Mouse (Mus musculus) v-Abl transformed pro-B cells (cell line): Measurements from ENCODE around the gene Ergic1.

Source experiments
- in situ Hi-C, 2 experiments: fragments of 400-800 bp; cut with MboI; formaldehyde crosslinking; loops; one replicate each; pipeline ENCODE4 v1.15.1; 2025; ENCODE audit not compliant: unreplicated experiment in 2 of 2

Ergic1 gene

GRCm38 (mm10) chr17:26620786-26621766 lies 59.8 kb downstream of the Ergic1 start:
- in situ Hi-C loops = no loop called here

DNA sequence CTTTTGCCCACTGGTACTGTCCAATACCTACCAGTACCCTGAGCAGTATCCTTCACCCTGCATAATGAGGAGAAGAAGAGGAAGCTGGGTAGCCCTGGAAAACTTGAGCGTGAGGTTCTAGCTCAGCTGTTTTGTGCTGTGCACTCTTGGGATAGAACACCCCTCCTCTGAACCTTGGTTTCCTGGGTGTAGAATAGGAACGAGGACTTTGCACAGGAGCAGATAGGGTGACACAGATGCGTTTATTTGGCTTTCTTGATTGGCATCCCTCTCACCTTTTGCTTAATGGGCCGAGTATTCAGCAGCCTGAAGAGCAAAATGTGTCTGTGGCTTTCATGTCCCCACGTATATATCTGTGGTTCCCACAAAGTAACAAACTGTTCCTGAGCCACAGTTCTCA lies 60.6 kb downstream of the Ergic1 start:
- in situ Hi-C loops = no loop called here

DNA sequence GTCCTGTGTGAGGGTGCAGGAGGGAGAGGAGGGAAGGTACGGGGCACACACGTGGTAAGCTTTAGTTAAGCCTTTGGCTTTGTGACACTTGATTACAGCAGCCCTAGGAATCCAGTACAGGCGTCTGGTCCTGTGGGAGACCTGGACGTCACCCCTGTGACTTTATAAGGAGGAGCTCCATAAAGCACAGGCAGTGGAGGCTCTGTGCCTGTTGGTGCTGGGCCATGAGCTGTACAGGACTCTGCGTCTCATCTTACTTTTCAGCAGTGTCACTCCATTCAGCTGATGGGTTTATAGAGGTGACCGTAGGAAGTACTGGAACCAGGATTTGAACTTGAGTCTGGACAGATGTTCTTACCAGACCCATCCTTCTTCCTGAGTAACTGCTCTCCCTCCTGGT lies 62.7 kb downstream of the Ergic1 start:
- in situ Hi-C loops = no loop called here

- in situ Hi-C loops = loop anchor here (25.0 kb wide), 1 partner anchor 338 kb away; no protein-coding TSS in a partner anchor
Measured at GRCm38 (mm10) chr17:26624999-26625398, 63.7 kb downstream of the Ergic1 start.

DNA sequence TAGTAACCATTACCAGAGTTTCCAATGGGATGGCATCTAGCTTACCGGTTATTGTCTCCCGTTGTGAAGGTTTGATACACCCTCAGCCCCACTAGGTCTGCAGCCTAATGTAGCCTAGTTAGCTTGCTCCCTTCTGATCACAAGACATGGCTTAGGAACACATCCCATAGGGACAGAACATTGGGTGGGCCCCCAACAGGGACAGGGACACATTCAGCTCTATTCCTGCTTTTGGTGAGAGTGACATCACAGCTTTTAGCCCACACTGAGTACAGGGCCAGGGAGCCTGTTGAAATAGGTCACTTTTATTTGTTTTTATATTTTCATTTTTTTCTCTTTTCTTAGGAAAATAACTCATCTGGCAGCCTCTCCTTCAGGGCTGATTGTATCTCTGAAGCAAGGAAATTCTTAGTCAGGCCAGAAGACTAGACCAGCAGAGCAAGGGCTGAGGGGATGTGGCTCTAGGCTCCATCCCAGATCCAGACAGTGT lies 64.3 kb downstream of the Ergic1 start:
- in situ Hi-C loops = loop anchor here (25.0 kb wide), 1 partner anchor 338 kb away; no protein-coding TSS in a partner anchor

DNA sequence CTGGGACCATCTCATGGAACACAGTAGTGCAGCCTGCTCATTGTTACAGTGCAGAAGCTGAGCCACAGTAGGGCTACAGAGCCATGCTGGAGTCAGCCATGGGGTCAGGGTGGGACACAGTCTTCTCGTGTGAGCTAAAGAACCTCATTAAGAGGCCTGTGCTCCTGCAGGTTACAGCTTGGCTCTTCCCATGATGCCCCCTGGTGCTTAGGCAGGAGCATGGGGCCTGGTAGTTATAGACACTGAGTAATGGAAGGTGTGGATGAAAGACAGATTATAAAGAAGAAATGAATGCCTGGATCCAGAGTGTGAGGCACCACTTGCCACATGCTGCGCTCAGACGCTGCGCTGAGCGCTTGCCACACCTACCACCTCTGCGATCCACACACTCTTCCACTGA lies 67.2 kb downstream of the Ergic1 start:
- in situ Hi-C loops = loop anchor here (25.0 kb wide), 1 partner anchor 341 kb away; no protein-coding TSS in a partner anchor

DNA sequence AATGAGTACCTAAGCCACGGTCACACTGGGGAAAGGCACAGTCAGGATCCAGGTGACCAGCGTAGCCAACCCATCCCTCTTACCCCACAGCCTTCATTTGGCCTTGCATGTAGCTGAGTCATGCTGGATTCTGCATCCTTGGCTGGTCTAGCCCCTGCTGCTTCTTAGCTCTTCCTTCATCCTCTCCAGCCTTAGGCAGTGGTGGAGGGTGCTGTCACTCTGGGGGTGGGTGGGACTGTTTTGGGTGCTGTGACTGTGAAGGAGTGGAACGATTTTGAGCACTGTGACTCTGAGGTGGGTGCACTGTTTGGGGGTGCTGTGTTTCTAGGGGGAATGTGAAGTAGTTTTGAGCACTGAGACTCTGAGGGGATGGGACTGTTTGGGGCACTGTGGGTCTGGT lies 67.6 kb downstream of the Ergic1 start:
- in situ Hi-C loops = loop anchor here (25.0 kb wide), 1 partner anchor 342 kb away; no protein-coding TSS in a partner anchor

- in situ Hi-C loops = loop anchor here (25.0 kb wide), 1 partner anchor 345 kb away; no protein-coding TSS in a partner anchor
Measured at GRCm38 (mm10) chr17:26631811-26632327, 70.6 kb downstream of the Ergic1 start.

GRCm38 (mm10) chr17:26633186-26633585 lies 71.9 kb downstream of the Ergic1 start:
- in situ Hi-C loops = loop anchor here (25.0 kb wide), 1 partner anchor 346 kb away; no protein-coding TSS in a partner anchor

DNA sequence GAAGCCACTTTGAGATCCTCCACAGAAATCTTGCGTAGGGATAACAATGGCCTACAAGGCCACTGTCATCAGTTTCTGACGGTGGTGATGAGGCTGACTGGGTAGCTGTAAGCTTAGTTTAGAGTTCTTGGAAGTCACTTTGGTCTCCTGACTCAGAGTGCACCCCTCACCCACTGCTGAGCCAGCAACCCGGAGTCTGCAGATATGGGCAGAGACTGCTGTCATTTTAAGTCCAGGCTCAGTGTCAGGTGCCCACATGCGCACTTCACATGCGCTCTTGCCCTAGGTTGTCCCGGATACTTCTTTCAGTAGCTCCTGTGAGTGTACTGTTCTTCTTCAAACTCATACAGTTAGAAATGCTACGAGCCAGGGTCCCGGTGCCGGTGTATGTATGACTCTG lies 72.6 kb downstream of the Ergic1 start:
- in situ Hi-C loops = loop anchor here (25.0 kb wide), 1 partner anchor 347 kb away; no protein-coding TSS in a partner anchor

DNA sequence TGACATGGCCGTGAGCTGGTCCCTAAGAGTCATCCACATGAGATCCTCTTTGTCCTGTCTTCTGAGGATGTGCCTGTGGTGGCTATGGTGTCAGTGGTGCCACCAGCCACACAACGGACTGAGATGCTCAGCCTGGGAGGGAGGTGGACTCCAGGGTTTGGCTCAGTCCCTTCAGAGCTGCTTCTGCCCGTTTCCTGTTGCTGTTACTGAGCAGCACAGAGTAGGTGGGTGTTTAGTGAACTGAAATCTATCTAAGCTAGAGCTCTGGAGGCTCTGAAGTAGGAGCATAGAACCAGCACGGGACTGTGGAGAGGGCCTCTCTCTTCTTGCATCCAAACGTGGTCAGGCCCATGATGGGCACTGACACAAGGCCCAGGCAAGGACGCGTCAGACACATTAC lies 73.2 kb downstream of the Ergic1 start:
- in situ Hi-C loops = loop anchor here (25.0 kb wide), 1 partner anchor 347 kb away; no protein-coding TSS in a partner anchor

DNA sequence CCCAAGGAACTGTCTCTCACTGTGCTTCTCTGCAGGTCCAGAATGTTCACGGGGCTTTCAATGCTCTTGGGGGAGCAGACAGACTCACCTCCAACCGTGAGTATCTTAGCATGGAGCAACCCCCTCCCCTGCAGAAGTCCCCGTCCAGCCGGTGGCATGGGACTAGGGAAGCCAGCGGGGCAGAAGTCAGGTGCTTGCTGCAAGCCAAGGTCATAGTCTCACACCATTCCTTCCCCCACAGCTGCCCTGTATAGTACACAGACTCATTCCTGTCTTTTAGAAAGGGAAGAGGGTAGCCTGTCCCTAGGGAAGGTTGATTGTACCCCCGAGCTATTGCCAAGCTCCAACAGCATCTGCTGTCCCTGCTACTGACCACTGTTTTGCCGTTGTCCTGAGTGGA lies 74.7 kb downstream of the Ergic1 start:
- in situ Hi-C loops = loop anchor here (5.0 to 25.0 kb wide), 3 partner anchors 129 to 349 kb away; no protein-coding TSS in a partner anchor

DNA sequence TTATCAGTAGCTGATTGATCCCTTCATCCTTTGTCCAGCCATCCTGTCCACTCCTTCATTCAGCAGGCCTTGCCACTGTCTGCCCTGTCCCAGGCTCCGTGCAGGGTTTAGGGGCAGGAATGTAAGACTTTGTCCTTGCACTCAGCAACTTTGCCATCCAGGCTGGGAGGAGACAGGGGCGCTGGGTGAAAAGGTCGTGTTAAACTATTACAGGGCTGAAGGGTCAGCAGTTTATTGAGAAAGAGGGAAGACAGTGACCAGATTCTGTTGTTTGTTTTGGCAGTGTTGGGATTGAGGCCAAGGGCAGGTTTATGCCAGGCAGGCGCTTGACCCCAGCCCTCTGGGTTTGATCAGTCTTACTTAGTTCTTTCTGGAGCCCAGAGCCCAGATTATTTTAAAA lies 76.6 kb downstream of the Ergic1 start:
- in situ Hi-C loops = loop anchor here (5.0 to 25.0 kb wide), 3 partner anchors 131 to 351 kb away; no protein-coding TSS in a partner anchor

- in situ Hi-C loops = loop anchor here (5.0 to 25.0 kb wide), 3 partner anchors 131 to 351 kb away; no protein-coding TSS in a partner anchor
Measured at GRCm38 (mm10) chr17:26638655-26639054, 77.4 kb downstream of the Ergic1 start.

GRCm38 (mm10) chr17:26639791-26640190 lies 78.5 kb downstream of the Ergic1 start:
- in situ Hi-C loops = loop anchor here (5.0 to 25.0 kb wide), 3 partner anchors 132 to 352 kb away; no protein-coding TSS in a partner anchor

GRCm38 (mm10) chr17:26640286-26640740 lies 79.0 kb downstream of the Ergic1 start:
- in situ Hi-C loops = loop anchor here (25.0 kb wide), 1 partner anchor 353 kb away; no protein-coding TSS in a partner anchor

GRCm38 (mm10) chr17:26643456-26643855 lies 82.2 kb downstream of the Ergic1 start:
- in situ Hi-C loops = loop anchor here (25.0 kb wide), 1 partner anchor 356 kb away; no protein-coding TSS in a partner anchor

- in situ Hi-C loops = loop anchor here (25.0 kb wide), 1 partner anchor 357 kb away; no protein-coding TSS in a partner anchor
Measured at GRCm38 (mm10) chr17:26643993-26644392, 82.7 kb downstream of the Ergic1 start.

DNA sequence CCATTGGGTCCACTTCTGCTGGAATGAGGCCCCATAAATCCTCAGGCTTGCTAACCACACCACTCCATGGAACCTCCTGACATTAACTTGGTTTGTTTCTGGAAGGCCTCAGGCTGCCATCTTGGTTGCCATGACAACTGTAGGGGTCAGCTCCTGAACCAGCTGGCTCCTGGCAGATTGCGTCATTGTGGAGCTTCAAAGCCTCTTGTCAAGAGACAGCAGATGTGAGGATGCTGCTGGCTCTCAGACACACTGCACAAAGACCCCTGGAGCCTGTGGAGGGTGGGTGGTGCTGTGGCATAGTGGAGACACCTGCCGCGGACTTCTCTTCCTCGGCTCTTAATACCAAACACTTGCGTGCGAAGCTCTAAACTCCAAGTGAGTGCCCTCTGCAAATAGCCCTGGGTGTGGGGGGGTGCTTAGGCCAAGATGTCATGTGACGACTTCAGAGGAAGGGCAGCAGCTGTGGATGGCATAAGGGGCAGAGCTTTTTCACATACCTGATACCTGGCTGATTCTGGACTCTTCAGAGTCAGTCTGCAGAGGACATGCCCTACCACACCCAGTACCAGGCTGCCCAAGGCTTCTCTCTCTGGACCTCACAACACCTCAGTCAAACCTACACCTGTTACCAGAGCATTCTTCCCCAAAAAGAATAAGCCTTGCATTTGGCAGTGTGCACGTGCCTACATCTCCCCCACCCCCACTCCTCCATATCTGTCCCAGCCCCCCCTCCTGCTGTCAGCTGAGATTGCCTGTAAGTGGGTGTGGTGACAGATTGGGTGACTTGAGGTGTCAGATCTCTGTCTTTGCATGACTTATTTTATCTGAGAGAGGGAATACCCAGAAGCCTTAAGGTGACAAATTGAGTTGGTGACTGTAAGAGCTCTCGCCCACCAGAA lies 83.5 kb downstream of the Ergic1 start:
- in situ Hi-C loops = loop anchor here (25.0 kb wide), 1 partner anchor 357 kb away; no protein-coding TSS in a partner anchor
